Mouse (Mus musculus): ENCODE results near the gene Fndc3b. TPM values are rescaled to one million over a fixed set of nuclear protein-coding genes. Genes with fewer than 3 reads are reported as not detected.

Fndc3b gene
- polyA plus RNA-seq, 1 experiment: 8.4 TPM

GRCm38 (mm10) chr3:27563047-27563624, 148.0 kb downstream of the Fndc3b start:
- DNase-seq (ENCODE audit: extremely low spot score in 1 of 2, low spot score in 1 of 2): no peak

DNA sequence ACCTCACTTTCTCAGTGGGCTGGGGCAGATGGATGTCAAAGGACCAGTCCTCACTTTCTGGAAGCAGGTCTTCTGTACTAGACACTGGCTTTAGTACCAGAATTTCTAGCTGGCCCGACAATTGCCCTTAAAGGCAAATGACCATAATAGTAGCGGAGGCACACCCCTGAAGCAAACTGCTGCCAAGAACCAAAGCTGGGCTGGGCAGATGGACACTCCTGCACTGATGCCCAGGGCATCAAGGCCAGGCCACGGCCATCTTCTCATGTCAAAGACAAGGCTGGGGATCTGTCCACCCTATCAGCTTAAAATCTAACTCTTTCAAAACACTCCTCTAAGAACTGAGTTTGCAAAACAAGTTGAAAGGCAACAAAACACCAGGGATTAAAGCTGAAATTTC, 148.6 kb downstream of the Fndc3b start:
- DNase-seq (ENCODE audit: extremely low spot score in 1 of 2, low spot score in 1 of 2): no peak

DNA sequence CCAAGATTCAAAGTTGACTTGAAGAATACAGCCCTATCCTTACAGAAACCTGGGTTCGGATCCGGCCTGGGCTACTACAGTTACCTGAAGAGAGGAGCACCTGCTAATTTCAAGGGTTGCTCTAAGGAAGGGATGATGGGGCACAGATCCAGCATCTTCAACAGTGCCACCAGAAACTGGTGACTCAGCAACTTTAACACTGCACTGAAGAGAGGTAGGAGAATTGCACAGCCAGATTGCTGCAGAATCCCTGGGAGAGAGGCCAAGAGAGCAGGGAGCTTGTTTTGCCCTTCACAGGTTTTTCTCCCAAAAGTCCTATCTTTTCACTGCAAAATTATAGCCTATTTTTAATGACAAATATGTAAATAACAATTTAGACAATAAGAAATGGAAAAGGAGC, 149.2 kb downstream of the Fndc3b start:
- peak in 1 of 2 experiments; percentile 56 for DNase-seq (ENCODE audit: extremely low spot score in 1 of 2, low spot score in 1 of 2)

GRCm38 (mm10) chr3:27559316-27559715, 151.8 kb downstream of the Fndc3b start:
- no peak for DNase-seq (ENCODE audit: extremely low spot score in 1 of 2, low spot score in 1 of 2)

DNA sequence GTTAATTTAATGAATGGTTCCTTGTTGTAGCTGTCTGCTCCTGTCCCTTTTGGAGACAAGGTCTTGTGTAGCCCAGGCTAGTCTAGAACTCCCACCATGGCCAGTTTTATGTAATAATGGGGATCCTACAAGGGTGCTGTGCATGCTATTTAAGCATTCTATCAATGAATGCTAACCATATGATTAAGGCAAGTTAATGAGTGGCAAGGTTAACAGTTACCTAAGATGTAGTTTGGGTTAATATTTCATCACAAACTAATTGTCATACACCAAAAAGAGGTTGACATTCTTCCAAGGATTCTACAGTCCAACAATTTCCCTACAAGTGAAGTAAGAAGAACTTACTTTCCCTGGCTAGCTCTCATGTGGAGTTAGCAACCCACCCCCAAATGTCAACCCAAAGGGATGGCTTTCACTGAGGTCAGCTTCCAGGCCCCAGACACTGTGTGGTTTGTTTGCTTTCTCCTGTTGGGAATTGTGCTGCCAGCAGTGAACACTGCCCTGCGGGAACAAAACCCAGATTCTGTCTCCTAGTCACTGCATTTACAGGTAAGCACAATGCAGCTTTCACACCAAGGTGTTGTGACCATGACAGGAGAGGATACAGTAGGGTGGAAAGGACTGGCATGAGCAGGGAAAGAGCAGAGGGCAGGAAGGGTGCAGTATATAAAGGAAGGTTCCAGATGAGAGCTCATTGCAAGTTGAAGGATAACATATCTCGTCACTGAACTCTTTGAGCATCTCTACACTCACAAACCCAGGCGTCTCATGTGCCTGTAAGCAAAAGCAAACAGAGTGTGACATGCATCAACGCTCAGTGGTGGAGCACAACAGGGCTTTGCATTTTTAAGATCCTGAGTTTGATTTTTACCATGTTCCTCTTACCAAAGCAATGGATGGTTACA, 153.8 kb downstream of the Fndc3b start:
- DNase-seq (ENCODE audit: extremely low spot score in 1 of 2, low spot score in 1 of 2): no peak

GRCm38 (mm10) chr3:27555401-27555940, 155.6 kb downstream of the Fndc3b start:
- peak in 1 of 2 experiments; percentile 35 for DNase-seq (ENCODE audit: extremely low spot score in 1 of 2, low spot score in 1 of 2)

- no peak for DNase-seq (ENCODE audit: extremely low spot score in 1 of 2, low spot score in 1 of 2)
Measured at GRCm38 (mm10) chr3:27554325-27554724, 156.8 kb downstream of the Fndc3b start.

DNA sequence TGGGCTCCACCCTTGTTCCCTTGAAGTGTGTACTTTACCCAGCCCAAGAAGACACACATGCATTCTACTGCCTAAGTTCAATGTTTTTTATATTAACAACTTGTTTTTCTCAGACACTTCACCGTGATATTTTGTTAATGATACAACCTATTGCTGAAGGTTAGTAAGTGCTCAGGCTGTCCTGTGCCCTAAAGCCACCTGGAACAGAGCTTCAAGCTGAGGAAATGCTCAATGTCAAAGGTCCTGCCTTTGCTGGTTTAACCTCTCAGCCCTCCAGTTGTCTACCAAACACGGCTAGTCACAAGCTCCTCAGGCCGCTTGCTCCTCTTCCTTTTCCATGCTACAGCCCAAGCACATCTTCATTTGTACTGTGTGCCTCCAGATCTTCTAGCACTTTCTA, 157.3 kb downstream of the Fndc3b start:
- DNase-seq (ENCODE audit: extremely low spot score in 1 of 2, low spot score in 1 of 2): no peak

DNA sequence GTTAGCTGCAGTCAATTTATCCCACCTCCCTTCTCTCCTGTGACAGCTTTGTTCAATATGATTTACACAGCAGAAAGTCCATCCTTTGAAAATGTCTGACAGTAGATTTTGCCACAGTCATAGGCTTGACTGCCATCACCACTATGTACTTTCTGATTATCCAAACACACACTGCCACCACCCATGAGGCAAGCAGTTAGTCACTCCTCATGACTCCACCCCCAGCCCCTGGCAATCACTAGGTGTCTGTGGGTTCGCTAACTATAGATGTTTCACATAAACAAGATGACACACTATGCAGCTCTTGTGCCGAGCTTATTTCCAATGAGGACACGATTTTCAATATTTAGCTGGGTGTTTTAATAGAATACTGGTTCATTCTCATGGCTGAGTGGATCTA, 160.1 kb downstream of the Fndc3b start:
- peak in 1 of 2 experiments; percentile 50 for DNase-seq (ENCODE audit: extremely low spot score in 1 of 2, low spot score in 1 of 2)

DNA sequence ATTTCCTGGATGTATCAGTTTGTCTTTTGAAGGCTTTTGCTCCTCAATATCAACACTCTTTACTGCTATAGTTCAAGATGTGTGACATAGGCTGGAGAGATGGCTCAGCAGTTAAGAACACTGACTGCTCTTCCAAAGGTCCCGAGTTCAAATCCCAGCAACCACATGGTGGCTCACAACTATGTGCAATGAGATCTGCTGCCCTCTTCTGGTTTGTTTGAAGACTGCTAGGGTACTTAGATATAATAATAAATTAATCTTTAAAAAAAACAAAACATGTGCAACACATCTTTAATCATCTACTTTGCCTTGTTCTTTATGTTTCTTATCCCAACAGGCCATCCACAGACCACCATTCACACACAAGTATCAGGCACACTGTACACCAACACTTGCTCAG, 160.7 kb downstream of the Fndc3b start:
- DNase-seq (ENCODE audit: extremely low spot score in 1 of 2, low spot score in 1 of 2): no peak

GRCm38 (mm10) chr3:27545651-27546050, 165.5 kb downstream of the Fndc3b start:
- no peak for DNase-seq (ENCODE audit: extremely low spot score in 1 of 2, low spot score in 1 of 2)

DNA sequence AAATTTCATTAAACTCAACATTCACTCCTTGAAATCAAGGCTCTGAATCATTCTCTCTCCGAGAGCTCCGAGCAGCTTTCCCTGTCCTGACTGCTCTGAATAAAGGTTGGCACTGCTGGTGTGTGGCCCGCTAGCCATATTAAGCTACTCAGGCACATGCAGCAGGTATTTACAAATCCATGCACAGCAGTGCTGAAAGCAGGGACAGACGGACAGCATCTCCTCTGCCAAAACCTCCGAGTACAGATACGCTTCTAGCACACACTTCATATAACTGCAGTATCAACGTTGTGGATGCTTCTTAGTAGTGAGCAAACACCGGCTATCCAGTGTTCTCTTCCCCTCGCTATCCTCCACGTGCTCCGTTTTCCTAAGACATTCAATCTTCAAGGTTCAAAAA, 167.0 kb downstream of the Fndc3b start:
- DNase-seq (ENCODE audit: extremely low spot score in 1 of 2, low spot score in 1 of 2): no peak

- DNase-seq (ENCODE audit: extremely low spot score in 1 of 2, low spot score in 1 of 2): no peak
Measured at GRCm38 (mm10) chr3:27541841-27542240, 169.3 kb downstream of the Fndc3b start.

GRCm38 (mm10) chr3:27541181-27541580, 169.9 kb downstream of the Fndc3b start:
- no peak for DNase-seq (ENCODE audit: extremely low spot score in 1 of 2, low spot score in 1 of 2)

GRCm38 (mm10) chr3:27534208-27534607, 176.9 kb downstream of the Fndc3b start:
- no peak for DNase-seq (ENCODE audit: extremely low spot score in 1 of 2, low spot score in 1 of 2)

DNA sequence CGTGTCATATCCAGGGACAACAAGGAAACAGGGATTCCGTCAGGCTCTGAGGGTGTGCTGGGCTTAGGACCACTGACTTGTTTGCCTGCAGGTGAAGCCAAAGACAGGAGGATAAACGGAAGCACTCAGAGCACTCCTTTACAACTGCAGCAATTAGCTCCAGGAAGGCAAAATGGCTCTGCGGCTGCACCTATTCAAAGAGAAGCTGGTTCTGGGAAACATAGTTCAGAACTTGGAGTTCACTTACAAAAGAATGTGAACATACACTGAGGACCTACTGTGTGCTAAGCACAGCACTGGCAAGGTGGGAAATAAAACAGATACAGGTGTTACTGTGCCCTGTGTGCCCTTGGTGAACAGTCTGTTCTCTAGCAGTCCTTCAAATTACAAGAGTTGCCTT, 177.4 kb downstream of the Fndc3b start:
- DNase-seq (ENCODE audit: extremely low spot score in 1 of 2, low spot score in 1 of 2): no peak

GRCm38 (mm10) chr3:27531993-27532392, 179.1 kb downstream of the Fndc3b start:
- DNase-seq (ENCODE audit: extremely low spot score in 1 of 2, low spot score in 1 of 2): no peak

- no peak for DNase-seq (ENCODE audit: extremely low spot score in 1 of 2, low spot score in 1 of 2)
Measured at GRCm38 (mm10) chr3:27530370-27530769, 180.7 kb downstream of the Fndc3b start.

- no peak for DNase-seq (ENCODE audit: extremely low spot score in 1 of 2, low spot score in 1 of 2)
Measured at GRCm38 (mm10) chr3:27529221-27530051, 181.7 kb downstream of the Fndc3b start.

DNA sequence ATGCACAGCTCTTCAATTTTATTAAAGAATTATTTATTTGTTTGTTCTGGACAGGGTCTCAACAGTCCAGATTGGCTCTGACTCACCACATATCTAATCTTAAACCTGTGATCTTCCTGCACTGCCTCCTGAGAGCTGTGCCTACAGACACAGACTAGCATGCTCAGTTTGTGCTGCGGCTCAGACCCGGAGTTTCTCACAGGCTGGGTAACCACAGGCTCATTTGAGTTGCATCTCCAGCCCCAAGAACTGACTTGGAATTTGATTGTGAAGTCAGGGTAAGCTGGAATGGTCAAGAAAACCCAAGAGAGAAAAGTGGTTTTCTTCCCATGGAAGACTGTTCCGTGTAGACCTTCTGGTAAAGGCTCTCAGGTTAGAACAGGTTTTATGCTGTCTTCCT, 184.1 kb downstream of the Fndc3b start:
- DNase-seq (ENCODE audit: extremely low spot score in 1 of 2, low spot score in 1 of 2): no peak
